ENCODE assay signal across 7 mouse cellular contexts in genomic region chr2:174075673-174076432, GRCm38 (mm10). TPM values are rescaled to one million over a fixed set of nuclear protein-coding genes. Genes with fewer than 3 reads are reported as not detected.
DNase-seq lines count a peak whose midpoint lies in the region; ATAC-seq lines count a peak whose summit lies in the region.

TSS of gene Stx16 (plus strand) at chr2:174076308.

- H3K4me3 ChIP-seq in embryonic facial prominence, embryonic 11.5 days (ENCODE audit: low read depth, low read length): peak within 1 kb of the TSS; percentile 81
- H3K4me3 ChIP-seq in limb, embryonic 10.5 days: peak within 1 kb of the TSS; percentile 85
- H3K4me3 ChIP-seq in midbrain, embryonic 13.5 days (replicated peaks): peak within 1 kb of the TSS; percentile 67

- peaks cover 5% of the 10 kb centered on the region for H3K4me1 ChIP-seq in embryonic facial prominence, embryonic 11.5 days (ENCODE audit: control insufficient read depth, insufficient read depth, low read length)
- peaks cover 44% of the 10 kb centered on the region for H3K4me1 ChIP-seq in limb, embryonic 10.5 days
- peaks cover 49% of the 10 kb centered on the region for H3K4me1 ChIP-seq in midbrain, embryonic 13.5 days (replicated peaks)

- peak within 1 kb of the TSS; percentile 83 for H3K9ac ChIP-seq in embryonic facial prominence, embryonic 11.5 days (replicated peaks; ENCODE audit: low read length)
- peak within 1 kb of the TSS; percentile 71 for H3K9ac ChIP-seq in midbrain, embryonic 13.5 days (replicated peaks)

- H3K27me3 ChIP-seq in embryonic facial prominence, embryonic 11.5 days (ENCODE audit: control insufficient read depth, insufficient read depth, low read length): no peaks in the 10 kb centered on the region
- no peaks in the 10 kb centered on the region for H3K27me3 ChIP-seq in limb, embryonic 10.5 days (ENCODE audit: low read depth, poor library complexity, severe bottlenecking)
- H3K27me3 ChIP-seq in midbrain, embryonic 13.5 days: no peaks in the 10 kb centered on the region

- peak; percentile 97 for DNase-seq in adrenal gland, postnatal 14 days
- peak; percentile 92 for DNase-seq in embryonic facial prominence, embryonic 11.5 days (ENCODE audit: low spot score)
- DNase-seq in kidney, adult 11 months: peak; percentile 94
- DNase-seq in limb, embryonic 10.5 days (ENCODE audit: low spot score): peak; percentile 95
- DNase-seq in spleen, adult 12 weeks (ENCODE audit: low spot score): peak; percentile 77

- peak within 1 kb of the TSS; percentile 94 for H3K27ac ChIP-seq in embryonic facial prominence, embryonic 11.5 days (replicated peaks; ENCODE audit: low read depth, low read length)
- peak within 1 kb of the TSS; percentile 94 for H3K27ac ChIP-seq in limb, embryonic 10.5 days
- peak within 1 kb of the TSS; percentile 92 for H3K27ac ChIP-seq in midbrain, embryonic 13.5 days

- H3K4me2 ChIP-seq in embryonic facial prominence, embryonic 11.5 days (ENCODE audit: low read depth, low read length): peak within 1 kb of the TSS; percentile 73
- H3K4me2 ChIP-seq in midbrain, embryonic 13.5 days (replicated peaks): peak within 1 kb of the TSS; percentile 88

- no peaks in the 10 kb centered on the region for H3K9me3 ChIP-seq in embryonic facial prominence, embryonic 11.5 days (replicated peaks; ENCODE audit: control insufficient read depth, low read length)
- no peaks in the 10 kb centered on the region for H3K9me3 ChIP-seq in limb, embryonic 10.5 days (replicated peaks)
- no peaks in the 10 kb centered on the region for H3K9me3 ChIP-seq in midbrain, embryonic 13.5 days

- ATAC-seq in embryonic facial prominence, embryonic 11.5 days (replicated peaks; ENCODE audit: insufficient number of reproducible peaks, low FRiP score, low TSS enrichment, low read depth): peak; percentile 93
- ATAC-seq in granulocyte monocyte progenitor cell, adult 5-6 weeks (replicated peaks; ENCODE audit: poor library complexity, severe bottlenecking): peak; percentile 78
- ATAC-seq in midbrain, embryonic 13.5 days: peak; percentile 93

- 1% methylated on average over 32 of the region's 32 CpGs for WGBS in embryonic facial prominence, embryonic 11.5 days
- WGBS in limb, embryonic 10.5 days: 1% methylated on average over 32 of the region's 32 CpGs
- under 1% methylated on average over 32 of the region's 32 CpGs for WGBS in midbrain, embryonic 13.5 days

- H3K36me3 ChIP-seq in embryonic facial prominence, embryonic 11.5 days (replicated peaks; ENCODE audit: control insufficient read depth, insufficient read depth, low read depth, low read length): no peaks in the 10 kb centered on the region
- H3K36me3 ChIP-seq in limb, embryonic 10.5 days: no peaks in the 10 kb centered on the region
- no peaks in the 10 kb centered on the region for H3K36me3 ChIP-seq in midbrain, embryonic 13.5 days

RNA-seq across cellular contexts. Expression of gene Stx16, which starts in this region (rescaled TPM):
- total RNA-seq in adrenal gland, postnatal 14 days (2021): 33.8 and 37.5 TPM in 2 replicates
- 6.7 and 7.8 TPM in 2 replicates for polyA plus RNA-seq in embryonic facial prominence, embryonic 11.5 days (2014; fragmentation: Nextera tagmentation; extraction: Ambion mirVana)
- total RNA-seq in granulocyte monocyte progenitor cell, adult 5-6 weeks (2014; fragmentation: Nextera tagmentation): 36.7 and 46.6 TPM in 2 replicates
- 40.6 and 48.2 TPM in 2 replicates for total RNA-seq in granulocyte monocyte progenitor cell, adult 5-6 weeks (2017)
- polyA plus RNA-seq in limb, embryonic 10.5 days (2016; fragmentation: Nextera tagmentation; extraction: Ambion mirVana): 10.0 and 12.4 TPM in 2 replicates
- 13.4 and 15.0 TPM in 2 replicates for polyA plus RNA-seq in midbrain, embryonic 13.5 days (2015; fragmentation: Nextera tagmentation; extraction: Ambion mirVana)

Comparison
In these comparisons a context has a peak if more than half of its experiments do, and no peak if none do; other contexts are left out.
1. Peak in every context shown above with its lines: DNase-seq, ATAC-seq, H3K4me3 ChIP-seq and H3K27ac ChIP-seq.